Mouse (Mus musculus) ES-Bruce4 (cell line): ENCODE results near the gene Vps35l.

Experiments
- CTCF ChIP-seq: IDR thresholded peaks from one replicate; pipeline ENCODE4 v1.8.1; 2011; ENCODE audit warnings: low read depth, low read length
- EP300 ChIP-seq: IDR thresholded peaks from 2 replicates; pipeline ENCODE4 v1.6.1; 2011; ENCODE audit warnings: low read depth, low read length; ENCODE audit not compliant: insufficient read depth
- POLR2A ChIP-seq: IDR thresholded peaks from one replicate; pipeline ENCODE4 v1.8.1; 2011; ENCODE audit warnings: low read length; ENCODE audit not compliant: insufficient read depth

DNA sequence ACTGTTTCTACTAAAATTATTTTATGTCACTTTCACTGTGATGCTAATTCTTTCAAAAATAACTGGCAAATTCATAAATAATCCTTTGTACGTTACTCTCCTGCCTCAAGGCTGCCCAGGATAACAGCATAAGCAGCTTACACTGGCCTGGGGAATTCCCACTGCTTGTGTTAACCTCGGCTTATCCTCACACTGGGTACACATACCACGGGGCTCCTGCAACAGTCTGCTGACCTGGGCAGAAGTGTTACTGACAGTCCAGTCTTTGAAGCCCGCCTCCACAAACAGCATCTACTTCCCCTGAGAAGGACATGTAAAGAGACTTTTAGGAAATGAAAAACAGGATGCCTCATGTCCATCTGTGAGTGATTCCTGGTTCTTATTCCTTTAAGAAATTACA lies 102.9 kb downstream of the Vps35l start:
- TF ChIP-seq CTCF (no peak), POLR2A (no peak), EP300 (no peak)
